Mouse (Mus musculus) olfactory bulb, adult 2 months (tissue): ENCODE measurements around the gene Eva1b. TPM values are rescaled to one million over a fixed set of nuclear protein-coding genes. Genes with fewer than 3 reads are reported as not detected.

Source experiments
- H3K27ac ChIP-seq: fragments of 200-500 bp; 2 replicates; pipeline ENCODE4 v1.5.1; 2012; ENCODE audit warnings: low read depth, low read length; ENCODE audit not compliant: insufficient read depth
- H3K4me1 ChIP-seq: fragments of 200-500 bp; 2 replicates; pipeline ENCODE4 v1.6.1; 2012; ENCODE audit warnings: low read length; ENCODE audit not compliant: control insufficient read depth, insufficient read depth
- H3K4me3 ChIP-seq: fragments of 200-500 bp; 2 replicates; pipeline ENCODE4 v1.5.1; 2012; ENCODE audit warnings: mild to moderate bottlenecking, low read depth, low read length, moderate library complexity; ENCODE audit not compliant: insufficient read depth
- CTCF ChIP-seq: fragments of 200-500 bp; IDR thresholded peaks from 2 replicates; pipeline ENCODE4 v1.5.1; 2012; ENCODE audit warnings: low read depth, mild to moderate bottlenecking, low read length, moderate library complexity; ENCODE audit not compliant: insufficient read depth
- POLR2A ChIP-seq: fragments of 200-500 bp; IDR thresholded peaks from 2 replicates; pipeline ENCODE4 v1.6.1; 2012; ENCODE audit warnings: mild to moderate bottlenecking, low read depth, low read length, moderate library complexity; ENCODE audit not compliant: insufficient read depth
- WGBS: fragments of 180-500 bp; shearing (Covaris S2); methylation state at CpG from one replicate; pipeline ENCODE4 v1.1.7; 2018; 5-methylcytosine and 5-hydroxymethylcytosine counted together
- polyA plus RNA-seq: library from polyadenylated mRNA; stranded (reverse); fragments of >200 nt; gene quantifications from 2 replicates; pipeline ENCODE4 v1.2.4, GENCODE M21; 2012; ENCODE audit warnings: low replicate concordance; ENCODE audit not compliant: missing spikeins, insufficient read depth, insufficient read length

Gene Eva1b
- polyA plus RNA-seq, 1 experiment, result not detected

- Histone ChIP-seq H3K27ac (peak overlapping the region; percentile 50; the same call in 1 of the 2 replicates), H3K4me3 (no peak overlapping the region), H3K4me1 (peaks cover 34% of the 10 kb centered on the region)
- 30% methylated on average over 4 of the region's 4 CpGs for WGBS
- TF ChIP-seq CTCF, result no peak
- no peak for TF ChIP-seq POLR2A
Measured at GRCm38 (mm10) chr4:126118651-126119050, 28.9 kb upstream of the Eva1b start.

GRCm38 (mm10) chr4:126119051-126119450 is 28.5 kb upstream of the Eva1b start:
- H3K4me1 ChIP-seq, result peaks cover 32% of the 10 kb centered on the region
- 0 out of 2 replicates have a peak overlapping the region, but pooled peaks have one; percentile 50 for H3K27ac ChIP-seq
- WGBS, result 75% methylated on average over 1 of the region's 1 CpGs

DNA sequence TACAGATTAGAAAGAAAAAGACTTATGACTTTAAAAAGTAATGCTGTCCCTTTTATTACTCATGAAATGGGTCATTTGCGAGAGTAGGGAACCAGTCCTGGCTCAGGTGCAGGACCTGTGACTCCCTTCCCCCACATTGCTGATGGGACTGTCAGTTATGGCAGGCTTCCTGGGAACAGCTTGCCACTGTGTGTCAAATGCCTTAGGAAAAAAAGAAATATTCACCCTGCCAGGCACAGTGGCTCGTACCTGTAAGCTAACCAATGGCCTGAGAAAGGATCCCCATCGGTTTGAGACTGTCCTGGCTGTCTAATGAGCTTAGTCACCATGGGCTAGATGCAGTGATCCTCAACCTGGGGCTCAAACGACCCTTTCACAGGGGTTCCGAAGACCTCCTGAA is 27.5 kb upstream of the Eva1b start:
- Histone ChIP-seq H3K4me1 (peaks cover 32% of the 10 kb centered on the region), H3K4me3 (no peak overlapping the region), H3K27ac (no peak overlapping the region)
- TF ChIP-seq CTCF, result no peak
- no peak for TF ChIP-seq POLR2A
- 90% methylated on average over 5 of the region's 5 CpGs for WGBS

More at GRCm38 (mm10) chr4:126119051-126119450, 28.5 kb upstream of the Eva1b start:
- TF ChIP-seq POLR2A, result no peak
- no peak overlapping the region for H3K4me3 ChIP-seq

GRCm38 (mm10) chr4:126120506-126120905 is 27.0 kb upstream of the Eva1b start:
- no peak for TF ChIP-seq POLR2A
- no peak for TF ChIP-seq CTCF
- WGBS, result 85% methylated on average over 2 of the region's 2 CpGs
- H3K4me1 ChIP-seq, result peaks cover 30% of the 10 kb centered on the region
- H3K4me3 ChIP-seq, result no peak overlapping the region
- no peak overlapping the region for H3K27ac ChIP-seq

- no peak overlapping the region for H3K4me3 ChIP-seq
- WGBS, result 35% methylated on average over 10 of the region's 10 CpGs
- peaks cover 17% of the 10 kb centered on the region for H3K4me1 ChIP-seq
- H3K27ac ChIP-seq, result peak overlapping the region; percentile 16; the same call in 1 of the 2 replicates
- TF ChIP-seq CTCF, result no peak
- no peak for TF ChIP-seq POLR2A
Measured at GRCm38 (mm10) chr4:126123309-126124040, 24.1 kb upstream of the Eva1b start.

GRCm38 (mm10) chr4:126130502-126130901 is 17.0 kb upstream of the Eva1b start:
- Histone ChIP-seq H3K27ac (peak overlapping the region; percentile 25), H3K4me3 (no peak overlapping the region), H3K4me1 (peaks cover 52% of the 10 kb centered on the region)
- WGBS, result 38% methylated on average over 11 of the region's 11 CpGs
- TF ChIP-seq CTCF, result no peak
- TF ChIP-seq POLR2A, result no peak

DNA sequence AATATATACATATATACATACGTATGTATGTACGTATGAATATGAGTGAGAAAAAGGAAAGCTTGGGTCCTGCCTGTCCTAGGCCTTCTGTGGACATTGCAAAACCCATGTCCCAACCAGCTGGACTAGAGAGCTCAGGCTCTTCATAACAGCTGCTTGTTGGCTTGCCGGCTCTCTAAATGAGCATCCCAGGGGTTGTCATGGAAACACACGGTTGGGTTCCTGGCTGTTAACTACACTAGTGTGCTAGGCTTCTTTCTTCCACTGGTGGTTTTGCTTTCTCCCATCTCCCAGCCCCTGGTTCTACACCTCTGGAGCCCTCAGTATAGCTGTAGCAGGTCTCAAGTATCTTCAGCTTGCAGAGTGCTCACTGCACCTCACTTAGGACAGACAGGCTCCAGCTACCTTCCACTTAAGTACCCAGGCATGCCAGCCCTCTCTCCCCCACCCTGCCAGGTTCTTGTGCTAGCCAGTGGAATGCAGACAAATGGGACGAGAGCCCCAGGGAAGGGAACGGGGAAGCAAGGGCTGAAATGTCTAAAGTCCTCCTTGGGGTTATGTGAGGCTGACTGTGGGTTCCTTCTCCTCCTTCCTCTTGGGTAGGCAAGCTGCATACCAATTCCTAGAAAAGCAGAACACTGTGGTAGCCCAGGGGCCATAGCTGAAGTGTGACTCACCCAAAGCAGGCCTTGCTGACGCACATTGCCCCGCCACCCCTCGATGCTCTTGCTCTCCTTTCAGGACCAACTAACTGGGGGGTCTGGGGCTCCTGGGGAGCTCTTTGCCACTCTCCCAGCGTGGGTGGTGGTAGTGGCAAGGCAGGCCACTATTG is 16.0 kb upstream of the Eva1b start:
- TF ChIP-seq POLR2A (no peak), CTCF (no peak)
- Histone ChIP-seq H3K4me3 (no peak overlapping the region), H3K27ac (peak overlapping the region; percentile 70), H3K4me1 (peaks cover 53% of the 10 kb centered on the region)
- 28% methylated on average over 10 of the region's 10 CpGs for WGBS

- TF ChIP-seq CTCF (no peak), POLR2A (no peak)
- no peak overlapping the region for H3K4me3 ChIP-seq
- peaks cover 62% of the 10 kb centered on the region for H3K4me1 ChIP-seq
- WGBS, result 38% methylated on average over 6 of the region's 6 CpGs
- H3K27ac ChIP-seq, result peak overlapping the region; percentile 70
Measured at GRCm38 (mm10) chr4:126132636-126133264, 14.8 kb upstream of the Eva1b start.

GRCm38 (mm10) chr4:126134236-126134635 is 13.3 kb upstream of the Eva1b start:
- Histone ChIP-seq H3K4me1 (peaks cover 62% of the 10 kb centered on the region), H3K27ac (no peak overlapping the region), H3K4me3 (no peak overlapping the region)
- 85% methylated on average over 4 of the region's 4 CpGs for WGBS
- TF ChIP-seq POLR2A (no peak), CTCF (no peak)
